Mouse (Mus musculus): ENCODE measurements at regions not wholly inside any gene's neighbourhood (a gene's known extent, or its start where the extent isn't known, plus 50 kb on each side); places are given as distances from the start of the nearest gene placed in this dataset.

- no peak for ATAC-seq (replicated peaks; ENCODE audit: insufficient number of reproducible peaks, insufficient read depth, low FRiP score, low read depth)
- H3K27ac ChIP-seq = no peak overlapping the region
- WGBS = 71% methylated on average over 3 of the region's 3 CpGs
Measured at GRCm38 (mm10) chr7:135997640-135998039, 281.5 kb upstream of the Mki67 start.

GRCm38 (mm10) chr7:136002382-136002781 is 286.2 kb upstream of the Mki67 start:
- WGBS = 72% methylated on average over 8 of the region's 8 CpGs
- no peak overlapping the region for H3K4me3 ChIP-seq
- no peaks in the 10 kb centered on the region for H3K36me3 ChIP-seq
- H3K4me1 ChIP-seq (replicated peaks) = peaks cover 16% of the 10 kb centered on the region
- no peak overlapping the region for H3K4me2 ChIP-seq
- H3K27me3 ChIP-seq = peaks cover 16% of the 10 kb centered on the region; the same call in 1 of the 2 replicates
- H3K9me3 ChIP-seq (replicated peaks) = no peaks in the 10 kb centered on the region
- no peak for ATAC-seq (replicated peaks; ENCODE audit: insufficient number of reproducible peaks, insufficient read depth, low FRiP score, low read depth)
- H3K9ac ChIP-seq = no peak overlapping the region
- H3K27ac ChIP-seq = no peak overlapping the region

More at GRCm38 (mm10) chr7:135997640-135998039, 281.5 kb upstream of the Mki67 start:
- Histone ChIP-seq H3K27me3 (peaks cover 50% of the 10 kb centered on the region), H3K4me2 (no peak overlapping the region), H3K36me3 (no peaks in the 10 kb centered on the region), H3K4me3 (no peak overlapping the region), H3K9ac (no peak overlapping the region), H3K9me3 (replicated peaks) (no peaks in the 10 kb centered on the region), H3K4me1 (replicated peaks) (peaks cover 10% of the 10 kb centered on the region)

- WGBS = 87% methylated on average over 2 of the region's 2 CpGs
- Histone ChIP-seq H3K4me2 (no peak overlapping the region), H3K9me3 (replicated peaks) (no peaks in the 10 kb centered on the region), H3K4me1 (replicated peaks) (peaks cover 23% of the 10 kb centered on the region), H3K27me3 (peaks cover 10% of the 10 kb centered on the region; the same call in 1 of the 2 replicates), H3K9ac (no peak overlapping the region), H3K27ac (no peak overlapping the region), H3K4me3 (no peak overlapping the region), H3K36me3 (no peaks in the 10 kb centered on the region)
- ATAC-seq (replicated peaks; ENCODE audit: insufficient number of reproducible peaks, insufficient read depth, low FRiP score, low read depth) = no peak
Measured at GRCm38 (mm10) chr7:136003291-136003690, 287.1 kb upstream of the Mki67 start.

DNA sequence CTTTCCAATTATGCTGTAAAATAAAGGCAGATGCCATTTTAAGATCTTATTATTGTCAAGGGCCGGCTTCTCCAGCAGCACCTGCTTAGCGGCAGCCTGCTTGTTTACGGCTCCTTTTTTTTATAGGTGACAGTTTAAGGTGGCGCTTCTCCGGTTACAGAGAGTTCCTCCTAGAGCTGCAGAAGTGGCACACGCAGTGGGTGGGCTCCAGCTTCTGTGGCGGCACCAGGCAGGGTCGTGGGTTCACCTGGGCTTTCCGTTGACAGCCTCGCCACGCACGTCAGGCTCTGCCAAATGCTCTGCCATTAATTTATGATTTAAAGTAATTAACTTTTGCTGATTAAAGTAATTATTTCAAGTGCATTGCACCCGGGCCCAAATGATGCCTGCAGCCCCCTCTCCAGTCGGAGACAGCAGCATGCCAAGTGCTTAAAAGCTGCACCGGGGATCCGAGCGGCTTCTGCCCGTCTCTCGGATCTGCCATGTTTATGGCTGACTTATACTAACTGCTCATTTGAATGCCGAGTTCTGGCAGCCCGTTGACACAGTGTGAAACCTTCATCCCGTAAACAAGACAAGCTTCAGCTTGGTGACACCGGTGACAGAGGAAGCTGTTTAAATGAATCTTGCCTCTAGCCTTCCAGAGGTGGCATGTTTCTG is 291.8 kb upstream of the Mki67 start:
- ATAC-seq (replicated peaks; ENCODE audit: insufficient number of reproducible peaks, insufficient read depth, low FRiP score, low read depth) = no peak
- Histone ChIP-seq H3K9me3 (replicated peaks) (no peaks in the 10 kb centered on the region), H3K9ac (0 out of 2 replicates have a peak overlapping the region, but pooled peaks have one; percentile 28), H3K36me3 (no peaks in the 10 kb centered on the region), H3K4me2 (peak overlapping the region; percentile 51), H3K4me1 (replicated peaks) (peaks cover 18% of the 10 kb centered on the region), H3K27me3 (peaks cover 10% of the 10 kb centered on the region; the same call in 1 of the 2 replicates), H3K27ac (no peak overlapping the region), H3K4me3 (peak overlapping the region; percentile 24)
- 32% methylated on average over 23 of the region's 23 CpGs for WGBS

GRCm38 (mm10) chr7:136008486-136008885 is 292.3 kb upstream of the Mki67 start:
- H3K4me2 ChIP-seq = peak overlapping the region; percentile 51
- H3K9me3 ChIP-seq (replicated peaks) = no peaks in the 10 kb centered on the region
- WGBS = 30% methylated on average over 6 of the region's 6 CpGs
- no peak overlapping the region for H3K27ac ChIP-seq
- peaks cover 18% of the 10 kb centered on the region for H3K4me1 ChIP-seq (replicated peaks)
- H3K27me3 ChIP-seq = peaks cover 10% of the 10 kb centered on the region; the same call in 1 of the 2 replicates
- ATAC-seq (replicated peaks; ENCODE audit: insufficient number of reproducible peaks, insufficient read depth, low FRiP score, low read depth) = no peak
- no peaks in the 10 kb centered on the region for H3K36me3 ChIP-seq
- peak overlapping the region; percentile 24 for H3K4me3 ChIP-seq
- 0 out of 2 replicates have a peak overlapping the region, but pooled peaks have one; percentile 28 for H3K9ac ChIP-seq

- Histone ChIP-seq H3K4me3 (no peak overlapping the region), H3K4me1 (replicated peaks) (peaks cover 24% of the 10 kb centered on the region), H3K27me3 (peaks cover 10% of the 10 kb centered on the region; the same call in 1 of the 2 replicates), H3K9ac (no peak overlapping the region), H3K36me3 (no peaks in the 10 kb centered on the region), H3K4me2 (no peak overlapping the region), H3K27ac (no peak overlapping the region), H3K9me3 (replicated peaks) (no peaks in the 10 kb centered on the region)
- no peak for ATAC-seq (replicated peaks; ENCODE audit: insufficient number of reproducible peaks, insufficient read depth, low FRiP score, low read depth)
- WGBS = 64% methylated on average over 7 of the region's 7 CpGs
Measured at GRCm38 (mm10) chr7:136010013-136010412, 293.9 kb upstream of the Mki67 start.

- H3K27me3 ChIP-seq = no peaks in the 10 kb centered on the region
- no peak overlapping the region for H3K9ac ChIP-seq
- no peak for ATAC-seq (replicated peaks; ENCODE audit: insufficient number of reproducible peaks, insufficient read depth, low FRiP score, low read depth)
- 57% methylated on average over 4 of the region's 4 CpGs for WGBS
- H3K36me3 ChIP-seq = no peaks in the 10 kb centered on the region
- H3K4me3 ChIP-seq = no peak overlapping the region
- peaks cover 28% of the 10 kb centered on the region for H3K4me1 ChIP-seq (replicated peaks)
- no peaks in the 10 kb centered on the region for H3K9me3 ChIP-seq (replicated peaks)
- H3K4me2 ChIP-seq = no peak overlapping the region
- no peak overlapping the region for H3K27ac ChIP-seq
Measured at GRCm38 (mm10) chr7:136014706-136015105, 298.5 kb upstream of the Mki67 start.

DNA sequence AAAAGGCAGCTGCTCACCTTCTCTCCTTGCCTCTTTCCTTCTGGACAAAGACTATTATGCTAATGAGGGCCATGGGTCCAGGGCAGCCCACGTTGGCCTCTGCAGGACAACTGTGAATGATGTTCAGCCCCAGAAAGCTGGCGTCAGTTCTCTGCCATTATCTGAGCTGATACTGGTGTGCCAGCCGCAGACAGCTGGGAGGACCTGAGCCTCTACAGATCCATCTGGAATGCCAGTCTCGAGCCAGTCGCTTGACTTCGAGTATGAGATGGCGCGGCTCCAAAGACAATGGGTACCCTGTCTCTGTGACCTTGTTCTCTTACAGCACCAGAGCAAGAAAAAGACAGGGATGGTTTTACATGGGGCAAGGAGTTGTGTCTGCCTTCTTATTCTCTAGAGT is 300.8 kb upstream of the Mki67 start:
- H3K4me2 ChIP-seq = 0 out of 2 replicates have a peak overlapping the region, but pooled peaks have one; percentile 24
- H3K4me1 ChIP-seq (replicated peaks) = peaks cover 28% of the 10 kb centered on the region
- no peaks in the 10 kb centered on the region for H3K9me3 ChIP-seq (replicated peaks)
- no peaks in the 10 kb centered on the region for H3K36me3 ChIP-seq
- WGBS = 36% methylated on average over 8 of the region's 8 CpGs
- H3K4me3 ChIP-seq = no peak overlapping the region
- no peaks in the 10 kb centered on the region for H3K27me3 ChIP-seq
- peak; percentile 79 for ATAC-seq (replicated peaks; ENCODE audit: insufficient number of reproducible peaks, insufficient read depth, low FRiP score, low read depth)
- no peak overlapping the region for H3K9ac ChIP-seq
- H3K27ac ChIP-seq = peak overlapping the region; percentile 80

GRCm38 (mm10) chr7:136020577-136020976 is 304.4 kb upstream of the Mki67 start:
- H3K4me1 ChIP-seq (replicated peaks) = peaks cover 23% of the 10 kb centered on the region
- H3K9me3 ChIP-seq (replicated peaks) = no peaks in the 10 kb centered on the region
- no peaks in the 10 kb centered on the region for H3K36me3 ChIP-seq
- H3K27ac ChIP-seq = no peak overlapping the region
- WGBS = 59% methylated on average over 7 of the region's 7 CpGs
- ATAC-seq (replicated peaks; ENCODE audit: insufficient number of reproducible peaks, insufficient read depth, low FRiP score, low read depth) = no peak
- H3K9ac ChIP-seq = no peak overlapping the region
- H3K4me3 ChIP-seq = no peak overlapping the region
- no peaks in the 10 kb centered on the region for H3K27me3 ChIP-seq
- no peak overlapping the region for H3K4me2 ChIP-seq

DNA sequence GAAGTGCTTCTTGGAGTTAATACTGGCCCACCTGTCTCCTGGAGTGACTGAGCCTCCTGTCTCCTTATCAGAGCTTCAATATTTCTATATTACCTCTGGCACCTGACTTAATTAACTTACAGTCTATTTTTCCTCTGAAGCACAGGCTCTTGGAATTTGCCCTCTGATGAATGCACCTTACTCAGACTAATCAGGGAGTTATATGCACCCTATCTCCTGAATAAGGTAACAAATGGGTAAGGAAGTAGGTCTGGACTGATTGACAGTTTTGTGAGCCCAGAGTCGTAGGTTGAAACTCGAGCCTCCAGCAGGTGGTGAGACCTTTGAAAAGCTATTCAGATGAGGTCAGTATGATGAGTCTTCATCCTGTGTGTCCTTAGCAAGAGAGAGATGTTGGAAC is 304.9 kb upstream of the Mki67 start:
- Histone ChIP-seq H3K4me3 (no peak overlapping the region), H3K9ac (no peak overlapping the region), H3K36me3 (no peaks in the 10 kb centered on the region), H3K9me3 (replicated peaks) (no peaks in the 10 kb centered on the region), H3K4me2 (no peak overlapping the region), H3K4me1 (replicated peaks) (peaks cover 18% of the 10 kb centered on the region), H3K27ac (no peak overlapping the region), H3K27me3 (no peaks in the 10 kb centered on the region)
- 58% methylated on average over 2 of the region's 2 CpGs for WGBS
- ATAC-seq (replicated peaks; ENCODE audit: insufficient number of reproducible peaks, insufficient read depth, low FRiP score, low read depth) = no peak

DNA sequence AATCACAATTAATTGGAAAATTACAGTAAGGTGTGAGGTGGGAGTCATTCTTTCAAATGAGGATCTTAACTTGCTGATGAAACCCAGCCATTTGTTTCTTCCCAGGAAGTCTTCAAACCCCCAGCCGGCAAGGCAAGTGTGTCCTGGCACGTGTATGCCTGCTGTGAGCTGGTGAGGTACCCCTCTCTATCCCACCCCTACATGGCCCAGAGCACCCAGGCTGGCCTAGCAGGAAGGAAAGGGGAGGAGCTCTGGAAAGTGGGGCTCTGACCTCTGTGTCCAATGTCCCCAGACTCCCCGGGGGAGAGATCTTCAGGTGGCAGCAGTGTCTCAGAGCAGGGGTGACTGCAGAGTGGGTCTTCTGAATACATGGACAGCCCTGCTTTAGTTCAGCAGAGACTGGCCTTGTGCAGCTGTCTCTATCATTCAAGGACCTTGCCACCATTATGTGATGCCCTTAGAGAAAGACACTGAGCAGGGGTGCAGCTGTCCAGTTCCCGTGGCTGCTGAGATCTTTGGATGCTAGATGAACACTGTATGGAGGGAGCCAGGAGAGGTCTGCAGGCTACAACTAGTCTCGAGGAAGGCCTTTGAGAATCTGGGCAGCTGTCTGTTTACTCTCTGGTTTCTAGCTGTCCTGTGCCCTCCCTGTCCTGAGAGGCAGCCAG is 306.8 kb upstream of the Mki67 start:
- ATAC-seq (replicated peaks; ENCODE audit: insufficient number of reproducible peaks, insufficient read depth, low FRiP score, low read depth) = no peak
- H3K36me3 ChIP-seq = no peaks in the 10 kb centered on the region
- 58% methylated on average over 5 of the region's 5 CpGs for WGBS

More for the DNA sequence above, 306.8 kb upstream of the Mki67 start:
- H3K9ac ChIP-seq = no peak overlapping the region
- H3K27ac ChIP-seq = no peak overlapping the region
- no peaks in the 10 kb centered on the region for H3K9me3 ChIP-seq (replicated peaks)
- no peak overlapping the region for H3K4me3 ChIP-seq
- peaks cover 15% of the 10 kb centered on the region; the same call in 1 of the 2 replicates for H3K4me1 ChIP-seq (replicated peaks)
- no peak overlapping the region for H3K4me2 ChIP-seq
- H3K27me3 ChIP-seq = no peaks in the 10 kb centered on the region

All from heart, embryonic 15.5 days (tissue).